8 mouse cellular contexts compared by ENCODE assay signal in genomic region chr7:16045538-16045937, GRCm38 (mm10). TPM values are rescaled to one million over a fixed set of nuclear protein-coding genes. Genes with fewer than 3 reads are reported as not detected.
DNase-seq lines count a peak whose midpoint lies in the region; ATAC-seq and TF ChIP-seq lines count a peak whose summit lies in the region.

No protein-coding gene starts in this region.

- H3K27ac ChIP-seq in limb, embryonic 11.5 days (replicated peaks; ENCODE audit: low read depth, low read length) = peak overlapping the region; percentile 97; the same call in 1 of the 2 replicates
- peak overlapping the region; percentile 98 for H3K27ac ChIP-seq in small intestine, adult 2 months (ENCODE audit: insufficient read depth, low read depth, low read length)

- peak overlapping the region; percentile 85; the same call in 1 of the 2 replicates for H3K4me2 ChIP-seq in limb, embryonic 11.5 days (ENCODE audit: low read depth, severe bottlenecking)

- H3K4me1 ChIP-seq in megakaryocyte, embryonic 14.5 days = peaks cover 68% of the 10 kb centered on the region
- H3K4me1 ChIP-seq in limb, embryonic 11.5 days (ENCODE audit: control insufficient read depth, insufficient read depth, low read length) = peaks cover 31% of the 10 kb centered on the region
- peaks cover 27% of the 10 kb centered on the region for H3K4me1 ChIP-seq in small intestine, adult 2 months (ENCODE audit: control insufficient read depth, insufficient read depth, insufficient read length, low read length)

- no peak for ATAC-seq in megakaryocyte, adult 5-6 weeks (ENCODE audit: poor library complexity, severe bottlenecking)
- no peak for ATAC-seq in limb, embryonic 11.5 days (ENCODE audit: insufficient number of reproducible peaks, low FRiP score, low TSS enrichment, low read depth)
- ATAC-seq in megakaryocyte-erythroid progenitor cell, adult 5-6 weeks (replicated peaks; ENCODE audit: low FRiP score, low TSS enrichment, poor library complexity, severe bottlenecking) = no peak

- peaks cover 29% of the 10 kb centered on the region for H3K36me3 ChIP-seq in megakaryocyte, embryonic 14.5 days (replicated peaks; ENCODE audit: low read length)
- H3K36me3 ChIP-seq in limb, embryonic 11.5 days (ENCODE audit: control insufficient read depth, insufficient read depth, low read length) = no peaks in the 10 kb centered on the region
- H3K36me3 ChIP-seq in small intestine, adult 2 months (ENCODE audit: control insufficient read depth, insufficient read depth, low read length) = no peaks in the 10 kb centered on the region

- WGBS in limb, embryonic 11.5 days = 52% methylated on average over 2 of the region's 2 CpGs
- 32% methylated on average over 2 of the region's 2 CpGs for WGBS in small intestine, adult 2 months

- no peaks in the 10 kb centered on the region for H3K9me3 ChIP-seq in megakaryocyte, embryonic 14.5 days
- no peaks in the 10 kb centered on the region for H3K9me3 ChIP-seq in limb, embryonic 11.5 days (ENCODE audit: control insufficient read depth, low read length)

- no peak for TF ChIP-seq POLR2A in small intestine, adult 2 months (IDR thresholded peaks at IDR 0.05; ENCODE audit: low read depth, low read length)

- no peak overlapping the region for H3K9ac ChIP-seq in limb, embryonic 11.5 days (ENCODE audit: low read length)

- H3K27me3 ChIP-seq in megakaryocyte, embryonic 14.5 days (replicated peaks) = no peaks in the 10 kb centered on the region
- H3K27me3 ChIP-seq in limb, embryonic 11.5 days (ENCODE audit: control insufficient read depth, insufficient read depth, low read length) = no peaks in the 10 kb centered on the region
- H3K27me3 ChIP-seq in small intestine, adult 2 months (ENCODE audit: control insufficient read depth, insufficient read depth, low read length) = no peaks in the 10 kb centered on the region

- H3K4me3 ChIP-seq in megakaryocyte, embryonic 14.5 days (replicated peaks) = peak overlapping the region; percentile 100
- peak overlapping the region; percentile 85 for H3K4me3 ChIP-seq in limb, embryonic 11.5 days (ENCODE audit: low read depth, low read length)
- H3K4me3 ChIP-seq in small intestine, adult 2 months (ENCODE audit: low read depth, low read length) = 0 out of 2 replicates have a peak overlapping the region, but pooled peaks have one; percentile 1

- peak; percentile 38 for DNase-seq in cerebellum, adult 11-12 months
- no peak for DNase-seq in cerebellum, postnatal 36 days
- no peak for DNase-seq in limb, embryonic 11.5 days (ENCODE audit: low spot score)
- DNase-seq in layer of hippocampus, postnatal 14 days (ENCODE audit: low spot score in 2 of 2) = no peak

- no peak for TF ChIP-seq CTCF in small intestine, adult 2 months (IDR thresholded peaks at IDR 0.05; ENCODE audit: extremely low read depth, insufficient read length, insufficient replicate concordance, low read depth, low read length)

RNA-seq across cellular contexts. Expression of gene Bicra, which starts 2.2 kb away (rescaled TPM):
- 30.6 and 132 TPM in 2 replicates for polyA plus RNA-seq in megakaryocyte, embryonic 14.5 days (2012; ENCODE audit: insufficient read depth, low replicate concordance)
- total RNA-seq in megakaryocyte, adult 5-6 weeks (2015) = 19.5 and 28.6 TPM in 2 replicates
- total RNA-seq in megakaryocyte, adult 5-6 weeks (2017) = 1.9 and 2.8 TPM in 2 replicates
- 9.3 and 10.1 TPM in 2 replicates for polyA plus RNA-seq in limb, embryonic 11.5 days (2014; fragmentation: Nextera tagmentation; extraction: Ambion mirVana)
- 18.7 and 31.0 TPM in 2 replicates for polyA plus RNA-seq in small intestine, adult 2 months (2012; rRNA removed)
- total RNA-seq in layer of hippocampus, postnatal 14 days (2021) = 10 to 100 TPM; 18.7 to 19.4 TPM
- 12.6 and 21.3 TPM in 2 replicates for total RNA-seq in megakaryocyte-erythroid progenitor cell, adult 5-6 weeks (2014; fragmentation: Nextera tagmentation)
- total RNA-seq in megakaryocyte-erythroid progenitor cell, adult 5-6 weeks (2017) = 0.15 and 1.8 TPM in 2 replicates

RNA-seq across cellular contexts. Expression of gene Zfp541, which starts 16.1 kb away (rescaled TPM):
- 0.15 TPM in 1 of 2 replicates, not detected in the other for polyA plus RNA-seq in megakaryocyte, embryonic 14.5 days (2012; ENCODE audit: insufficient read depth, low replicate concordance)
- 0.16 and 0.27 TPM in 2 replicates for total RNA-seq in megakaryocyte, adult 5-6 weeks (2015)
- total RNA-seq in megakaryocyte, adult 5-6 weeks (2017) = 0.53 TPM in 1 of 2 replicates, not detected in the other
- polyA plus RNA-seq in limb, embryonic 11.5 days (2014; fragmentation: Nextera tagmentation; extraction: Ambion mirVana) = not detected in 2 replicates
- not detected in 2 replicates for polyA plus RNA-seq in small intestine, adult 2 months (2012; rRNA removed)
- under 1 TPM; 0.46 to 0.50 TPM for total RNA-seq in layer of hippocampus, postnatal 14 days (2021)
- not detected in 2 replicates for total RNA-seq in megakaryocyte-erythroid progenitor cell, adult 5-6 weeks (2014; fragmentation: Nextera tagmentation)
- not detected in 2 replicates for total RNA-seq in megakaryocyte-erythroid progenitor cell, adult 5-6 weeks (2017)

RNA-seq across cellular contexts. Expression of gene Napa, which starts 52.7 kb away (rescaled TPM):
- 161 and 318 TPM in 2 replicates for polyA plus RNA-seq in megakaryocyte, embryonic 14.5 days (2012; ENCODE audit: insufficient read depth, low replicate concordance)
- 62.0 and 65.7 TPM in 2 replicates for total RNA-seq in megakaryocyte, adult 5-6 weeks (2015)
- 39.8 and 39.9 TPM in 2 replicates for total RNA-seq in megakaryocyte, adult 5-6 weeks (2017)
- 182 and 203 TPM in 2 replicates for polyA plus RNA-seq in limb, embryonic 11.5 days (2014; fragmentation: Nextera tagmentation; extraction: Ambion mirVana)
- 82.7 and 139 TPM in 2 replicates for polyA plus RNA-seq in small intestine, adult 2 months (2012; rRNA removed)
- total RNA-seq in layer of hippocampus, postnatal 14 days (2021) = 100 to 1,000 TPM; 240 to 259 TPM
- 92.2 and 111 TPM in 2 replicates for total RNA-seq in megakaryocyte-erythroid progenitor cell, adult 5-6 weeks (2014; fragmentation: Nextera tagmentation)
- 41.1 and 49.5 TPM in 2 replicates for total RNA-seq in megakaryocyte-erythroid progenitor cell, adult 5-6 weeks (2017)

Comparison
In these comparisons a context has a peak if more than half of its experiments do, and no peak if none do; other contexts are left out.
1. H3K4me3 ChIP-seq: peak in every context shown above with its lines; median percentile 100 in megakaryocyte, embryonic 14.5 days; 85 in limb, embryonic 11.5 days; 1 in small intestine, adult 2 months.